Mouse (Mus musculus): ENCODE measurements at regions not wholly inside any gene's neighbourhood (a gene's known extent, or its start where the extent isn't known, plus 50 kb on each side); places are given as distances from the start of the nearest gene placed in this dataset.

- DNase-seq (ENCODE audit: low read depth, low spot score), result no peak
These were observed 575.7 kb upstream of the Gulo start for GRCm38 (mm10) chr14:66584699-66585098.

GRCm38 (mm10) chr14:66579904-66580492 is 571.0 kb upstream of the Gulo start:
- DNase-seq (ENCODE audit: low read depth, low spot score), result no peak

GRCm38 (mm10) chr14:66566600-66566999 is 557.6 kb upstream of the Gulo start:
- DNase-seq (ENCODE audit: low read depth, low spot score), result no peak

GRCm38 (mm10) chr14:66562744-66563143 is 553.7 kb upstream of the Gulo start:
- no peak for DNase-seq (ENCODE audit: low read depth, low spot score)

GRCm38 (mm10) chr14:66561715-66562114 is 552.7 kb upstream of the Gulo start:
- DNase-seq (ENCODE audit: low read depth, low spot score), result peak; percentile 6

DNA sequence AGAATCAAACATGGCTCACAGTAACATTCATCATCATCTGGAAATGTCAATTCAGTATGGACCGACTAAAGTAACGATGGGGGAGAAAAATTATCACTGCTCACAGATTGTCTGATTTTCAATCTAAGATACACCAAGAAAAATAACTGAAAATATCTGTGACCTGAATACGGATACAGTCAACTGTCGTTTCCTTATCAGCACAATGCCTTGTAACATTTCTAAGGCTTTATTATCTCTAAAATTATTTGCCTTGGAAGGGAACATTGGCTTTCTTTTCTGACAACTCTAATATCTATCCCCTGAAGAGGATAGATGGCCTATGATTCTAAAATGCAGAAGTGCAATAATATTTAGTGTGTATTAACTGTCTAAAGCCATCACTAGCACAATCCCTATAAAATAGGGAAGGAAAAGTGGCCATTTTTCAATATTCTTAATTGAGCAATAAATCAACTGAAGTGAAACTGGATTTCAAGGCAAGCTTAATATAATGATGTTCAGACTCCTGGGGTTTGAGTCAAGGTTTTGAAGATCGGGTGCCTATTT is 552.1 kb upstream of the Gulo start:
- DNase-seq (ENCODE audit: low read depth, low spot score), result no peak

- no peak for DNase-seq (ENCODE audit: low read depth, low spot score)
These were observed 549.4 kb upstream of the Gulo start for GRCm38 (mm10) chr14:66558393-66558792.

- no peak for DNase-seq (ENCODE audit: low read depth, low spot score)
These were observed 548.6 kb upstream of the Gulo start for GRCm38 (mm10) chr14:66557631-66558030.

- DNase-seq (ENCODE audit: low read depth, low spot score), result no peak
These were observed 529.5 kb upstream of the Gulo start for GRCm38 (mm10) chr14:66538498-66538897.

- DNase-seq (ENCODE audit: low read depth, low spot score), result no peak
These were observed 525.7 kb upstream of the Gulo start for GRCm38 (mm10) chr14:66534671-66535070.

GRCm38 (mm10) chr14:66528135-66528534 is 519.1 kb upstream of the Gulo start:
- no peak for DNase-seq (ENCODE audit: low read depth, low spot score)

- no peak for DNase-seq (ENCODE audit: low read depth, low spot score)
These were observed 518.1 kb upstream of the Gulo start for GRCm38 (mm10) chr14:66527061-66527460.

DNA sequence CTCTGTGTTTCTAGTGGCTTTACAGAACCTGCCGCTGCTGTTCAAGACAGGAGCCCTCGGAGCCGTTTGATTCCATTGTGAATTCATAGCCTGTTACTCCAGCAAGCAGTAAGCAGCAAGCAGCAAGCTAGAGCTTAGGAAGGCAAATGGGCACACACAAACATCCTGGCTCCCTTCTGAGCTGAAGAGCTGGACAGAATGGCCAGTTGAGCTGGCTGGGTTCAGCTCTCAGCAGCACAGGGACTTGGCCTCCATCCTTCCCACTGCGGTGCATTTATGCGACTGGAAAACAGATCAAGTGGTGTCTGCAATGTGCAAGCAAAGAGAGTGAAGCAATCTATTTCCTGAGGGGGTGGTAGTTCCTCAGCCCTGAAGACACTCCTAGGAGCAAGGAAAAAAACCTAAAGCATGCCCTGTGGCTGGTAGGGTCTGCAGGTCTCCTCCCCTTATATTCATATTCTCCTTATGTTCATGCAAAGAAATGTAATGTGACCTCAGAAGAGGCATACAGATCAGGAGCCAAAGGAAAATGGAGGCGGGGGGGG is 513.9 kb upstream of the Gulo start:
- no peak for DNase-seq (ENCODE audit: low read depth, low spot score)

DNA sequence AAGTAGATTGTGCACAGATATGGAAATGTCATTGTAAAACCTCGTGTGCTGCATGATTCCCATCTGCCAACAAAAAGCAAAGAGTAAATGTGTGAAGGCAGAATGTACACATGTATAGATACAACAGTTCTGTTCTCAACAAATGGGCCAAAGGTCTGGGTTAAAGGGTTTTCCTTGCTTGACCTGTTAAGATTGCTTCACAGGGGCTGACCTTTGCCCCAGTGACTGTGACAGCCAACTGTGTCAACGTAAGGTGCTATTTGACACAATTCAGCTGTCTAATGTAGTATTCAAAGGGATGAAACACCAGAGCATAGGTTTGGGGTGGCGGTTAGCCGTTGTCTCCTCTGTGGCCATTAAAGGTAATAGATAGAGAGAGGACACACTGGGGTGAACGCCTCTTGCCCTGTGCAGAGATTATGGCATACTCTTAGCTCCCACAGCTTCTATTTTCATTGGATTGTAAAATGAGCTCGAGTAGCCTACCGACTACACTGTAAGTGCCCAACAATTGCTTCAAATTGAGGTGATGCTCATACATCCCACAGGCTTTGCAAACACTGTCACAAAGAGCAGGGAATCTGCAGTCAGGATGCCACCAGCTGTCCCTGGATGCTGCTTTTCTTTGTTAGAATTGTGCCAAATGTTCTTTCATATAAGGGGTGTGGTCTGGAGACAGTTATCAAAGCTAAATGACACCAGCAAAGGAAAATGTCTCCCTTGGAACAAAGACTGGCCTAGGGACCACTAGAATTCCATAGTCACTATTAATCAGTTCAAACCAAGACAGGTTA is 513.0 kb upstream of the Gulo start:
- DNase-seq (ENCODE audit: low read depth, low spot score), result no peak

GRCm38 (mm10) chr14:66516770-66517169 is 507.8 kb upstream of the Gulo start:
- no peak for DNase-seq (ENCODE audit: low read depth, low spot score)

- no peak for DNase-seq (ENCODE audit: low read depth, low spot score)
These were observed 501.7 kb upstream of the Gulo start for GRCm38 (mm10) chr14:66510750-66511149.

- DNase-seq (ENCODE audit: low read depth, low spot score), result no peak
These were observed 501.2 kb upstream of the Gulo start for GRCm38 (mm10) chr14:66510218-66510617.

GRCm38 (mm10) chr14:66509706-66510105 is 500.7 kb upstream of the Gulo start:
- DNase-seq (ENCODE audit: low read depth, low spot score), result no peak

DNA sequence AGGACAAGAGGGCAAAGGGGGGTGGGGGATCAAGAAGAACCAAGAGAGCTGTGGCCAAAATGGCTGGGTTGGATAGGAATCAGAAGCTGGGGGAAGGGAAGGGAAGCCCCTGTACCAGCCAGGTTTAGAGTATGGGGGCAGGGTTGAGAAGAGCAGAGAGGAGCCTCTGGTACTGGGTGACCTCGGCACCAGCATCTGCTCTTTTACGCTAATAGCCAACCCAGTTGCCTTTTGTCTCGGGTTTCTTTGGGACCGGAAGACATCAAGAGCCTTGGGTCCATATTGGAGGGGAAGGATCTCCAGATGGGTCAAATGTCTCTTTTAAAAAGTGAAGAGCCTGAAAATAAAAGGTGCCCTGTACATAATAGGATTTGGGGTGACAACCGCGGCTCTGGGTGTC is 493.0 kb upstream of the Gulo start:
- no peak for DNase-seq (ENCODE audit: low read depth, low spot score)

GRCm38 (mm10) chr14:66499896-66500295 is 490.9 kb upstream of the Gulo start:
- peak; percentile 9 for DNase-seq (ENCODE audit: low read depth, low spot score)

DNA sequence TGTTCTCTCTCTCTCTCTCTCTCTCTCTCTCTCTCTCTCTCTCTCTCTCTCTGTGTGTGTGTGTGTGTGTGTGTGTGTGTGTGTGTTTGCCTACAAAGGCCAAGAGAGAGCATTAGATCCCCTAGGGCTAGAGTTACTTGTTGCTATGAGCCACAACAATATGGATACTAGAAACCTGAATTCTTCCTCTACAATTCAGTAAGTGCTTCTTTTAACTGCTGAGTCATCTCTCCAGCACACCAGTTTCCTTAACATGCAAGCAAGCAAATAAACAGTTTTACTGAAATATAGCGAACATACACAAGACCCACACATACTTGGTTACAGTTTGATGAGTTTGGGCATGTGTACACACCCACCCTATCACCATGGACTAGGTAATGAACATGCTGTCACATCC is 486.1 kb upstream of the Gulo start:
- DNase-seq (ENCODE audit: low read depth, low spot score), result no peak

GRCm38 (mm10) chr14:66494518-66494923 is 485.5 kb upstream of the Gulo start:
- peak; percentile 33 for DNase-seq (ENCODE audit: low read depth, low spot score)

DNA sequence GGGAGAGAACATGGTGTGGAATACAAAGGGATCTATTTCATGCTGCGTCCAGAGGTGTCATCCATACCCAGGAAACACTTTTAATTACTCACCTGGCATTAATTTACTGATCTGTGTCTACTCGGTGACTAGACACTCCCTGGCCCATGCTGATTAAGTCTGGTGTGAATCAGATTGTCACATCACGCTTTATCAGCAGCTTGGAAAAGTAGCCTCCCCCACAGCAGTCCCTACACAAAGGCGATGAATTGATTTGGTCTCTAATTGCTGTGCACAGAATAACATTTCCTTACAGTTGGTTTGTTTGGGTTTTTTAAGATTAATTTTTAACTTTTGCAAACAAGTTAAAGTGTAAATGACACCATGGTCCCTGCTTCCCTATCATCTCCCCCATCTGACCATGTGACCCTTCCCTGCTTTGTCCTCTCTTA is 484.7 kb upstream of the Gulo start:
- no peak for DNase-seq (ENCODE audit: low read depth, low spot score)

All from 3T3-L1 (cell line).